Mouse (Mus musculus): ENCODE results near the gene Emg1. TPM values are rescaled to one million over a fixed set of nuclear protein-coding genes. Genes with fewer than 3 reads are reported as not detected.
A peak's percentile ranks its signal among the peaks of the same experiment; 100 is the strongest.

Gene Emg1
- total RNA-seq, 2 experiments from 2014 or later, result 47.4 to 50.9 TPM

- no peak overlapping the region for H3K4me3 ChIP-seq
- TF ChIP-seq CTCF (IDR thresholded peaks at IDR 0.05), result no peak
These were observed 41.6 kb downstream of the Emg1 start for GRCm38 (mm10) chr6:124670281-124670900.

GRCm38 (mm10) chr6:124669234-124669859 lies 42.6 kb downstream of the Emg1 start:
- Histone ChIP-seq H3K4me3 (no peak overlapping the region), H3K27ac (no peak overlapping the region)
- intact Hi-C loops (cut with DNase I), result no loop called here
- DNase-seq (ENCODE audit: extremely low spot score in 1 of 2, low spot score in 2 of 2), result no peak
- no peak for TF ChIP-seq CTCF (IDR thresholded peaks at IDR 0.05)

More at GRCm38 (mm10) chr6:124670281-124670900, 41.6 kb downstream of the Emg1 start:
- no peak overlapping the region for H3K27ac ChIP-seq
- DNase-seq (ENCODE audit: extremely low spot score in 1 of 2, low spot score in 2 of 2), result no peak
- intact Hi-C loops (cut with DNase I), result no loop called here

GRCm38 (mm10) chr6:124665011-124665410 lies 47.0 kb downstream of the Emg1 start:
- Histone ChIP-seq H3K4me3 (no peak overlapping the region), H3K27ac (no peak overlapping the region)
- TF ChIP-seq CTCF (IDR thresholded peaks at IDR 0.05), result no peak
- DNase-seq (ENCODE audit: extremely low spot score in 1 of 2, low spot score in 2 of 2), result no peak
- intact Hi-C loops (cut with DNase I), result no loop called here

GRCm38 (mm10) chr6:124664256-124664655 lies 47.7 kb downstream of the Emg1 start:
- no peak overlapping the region for H3K27ac ChIP-seq

GRCm38 (mm10) chr6:124663424-124663795 lies 48.6 kb downstream of the Emg1 start:
- no peak for TF ChIP-seq CTCF (IDR thresholded peaks at IDR 0.05)
- DNase-seq (ENCODE audit: extremely low spot score in 1 of 2, low spot score in 2 of 2), result no peak
- H3K4me3 ChIP-seq, result peak overlapping the region; percentile 70
- H3K27ac ChIP-seq, result peak overlapping the region; percentile 90
- intact Hi-C loops (cut with DNase I), result loop anchor here (2.0 kb wide), 2 partner anchors 39 to 77 kb away; partner anchors contain the start of gene Grcc10

More at GRCm38 (mm10) chr6:124664256-124664655, 47.7 kb downstream of the Emg1 start:
- no peak for DNase-seq (ENCODE audit: extremely low spot score in 1 of 2, low spot score in 2 of 2)
- no peak for TF ChIP-seq CTCF (IDR thresholded peaks at IDR 0.05)
- intact Hi-C loops (cut with DNase I), result no loop called here
- H3K4me3 ChIP-seq, result no peak overlapping the region

GRCm38 (mm10) chr6:124662477-124663423 lies 49.2 kb downstream of the Emg1 start, which contains the start of gene Lpcat3:
Gene Lpcat3 (plus strand): TSS chr6:124663027.
- intact Hi-C loops (cut with DNase I), result loop anchor here (2.0 kb wide), 2 partner anchors 40 to 78 kb away; partner anchors contain the start of gene Grcc10

GRCm38 (mm10) chr6:124661995-124662394 lies 50.0 kb downstream of the Emg1 start:
- intact Hi-C loops (cut with DNase I), result loop anchor here (2.0 kb wide), 2 partner anchors 41 to 79 kb away; partner anchors contain the start of gene Grcc10
- H3K4me3 ChIP-seq, result peak overlapping the region; percentile 70
- peak overlapping the region; percentile 90 for H3K27ac ChIP-seq
- no peak for TF ChIP-seq CTCF (IDR thresholded peaks at IDR 0.05)
- DNase-seq (ENCODE audit: extremely low spot score in 1 of 2, low spot score in 2 of 2), result no peak

More at GRCm38 (mm10) chr6:124662477-124663423, 49.2 kb downstream of the Emg1 start, which contains the start of gene Lpcat3:
- DNase-seq (ENCODE audit: extremely low spot score in 1 of 2, low spot score in 2 of 2), result peak; percentile 96 to 97
- Histone ChIP-seq H3K27ac (peak within 1 kb of the TSS; percentile 90), H3K4me3 (peak within 1 kb of the TSS; percentile 70)
- TF ChIP-seq CTCF (IDR thresholded peaks at IDR 0.05), result peak; percentile 82

GRCm38 (mm10) chr6:124661156-124661806 lies 50.7 kb downstream of the Emg1 start:
- no peak overlapping the region for H3K4me3 ChIP-seq
- no peak for DNase-seq (ENCODE audit: extremely low spot score in 1 of 2, low spot score in 2 of 2)
- no peak overlapping the region for H3K27ac ChIP-seq
- intact Hi-C loops (cut with DNase I), result no loop called here
- no peak for TF ChIP-seq CTCF (IDR thresholded peaks at IDR 0.05)

GRCm38 (mm10) chr6:124658067-124658466 lies 53.9 kb downstream of the Emg1 start:
- intact Hi-C loops (cut with DNase I), result no loop called here
- DNase-seq (ENCODE audit: extremely low spot score in 1 of 2, low spot score in 2 of 2), result no peak
- H3K4me3 ChIP-seq, result no peak overlapping the region
- TF ChIP-seq CTCF (IDR thresholded peaks at IDR 0.05), result no peak
- no peak overlapping the region for H3K27ac ChIP-seq

GRCm38 (mm10) chr6:124655893-124656292 lies 56.1 kb downstream of the Emg1 start:
- intact Hi-C loops (cut with DNase I), result loop anchor here (2.0 kb wide), 1 partner anchor 53 kb away; no protein-coding TSS in a partner anchor
- Histone ChIP-seq H3K4me3 (no peak overlapping the region), H3K27ac (no peak overlapping the region)
- DNase-seq (ENCODE audit: extremely low spot score in 1 of 2, low spot score in 2 of 2), result no peak
- no peak for TF ChIP-seq CTCF (IDR thresholded peaks at IDR 0.05)

Small RNA genes within 50 kb of the gene (microRNA-seq; reads per million reads assigned to microRNA genes)
- gene Mir141 (1.7 to 3.4 reads per million in 2 experiments), gene Mir200c (19.4 to 22.2 reads per million in 2 experiments)

Other genes with a start within 250 kb of the Emg1 start
- gene Clstn3, start 247.4 kb downstream of the Emg1 start, total RNA-seq (2021), result 100 to 1,000 TPM; 393 to 399 TPM
- under 1 TPM; 0.25 to 0.37 TPM for gene C1rl, start 219.1 kb downstream of the Emg1 start, total RNA-seq (2021)
- gene C1ra, start 199.8 kb downstream of the Emg1 start, total RNA-seq (2021), result 1 to 10 TPM; 1.5 to 1.8 TPM
- 1 to 10 TPM; 1.2 to 1.5 TPM for gene C1s1, start 169.8 kb downstream of the Emg1 start, total RNA-seq (2021)
- under 1 TPM; 0.14 to 0.20 TPM for gene C1rb, start 141.9 kb downstream of the Emg1 start, total RNA-seq (2021)
- under 1 TPM; 0.23 to 0.36 TPM for gene C1s2, start 76.1 kb downstream of the Emg1 start, total RNA-seq (2021)
- 10 to 100 TPM; 20.5 to 21.5 TPM for gene Lpcat3, start 49.2 kb downstream of the Emg1 start, total RNA-seq (2021)
- 100 to 1,000 TPM; 115 to 120 TPM for gene Phb2, start 158 bp upstream of the Emg1 start, total RNA-seq (2021)
- gene Ptpn6, start 26.5 kb upstream of the Emg1 start, total RNA-seq (2021), result 1 to 10 TPM; 3.3 to 4.0 TPM
- 100 to 1,000 TPM; 298 to 309 TPM for gene Grcc10, start 29.2 kb upstream of the Emg1 start, total RNA-seq (2021)
- gene Gm45234, start 43.8 kb upstream of the Emg1 start, total RNA-seq (2021), result not detected
- gene Atn1, start 44.3 kb upstream of the Emg1 start, total RNA-seq (2021), result 100 to 1,000 TPM; 170 to 181 TPM
- 1,000 to 10,000 TPM; 1,064 to 1,067 TPM for gene Eno2, start 57.5 kb upstream of the Emg1 start, total RNA-seq (2021)
- 1 to 10 TPM; 1.6 to 1.9 TPM for gene Lrrc23, start 67.5 kb upstream of the Emg1 start, total RNA-seq (2021)
- gene Spsb2, start 96.5 kb upstream of the Emg1 start, total RNA-seq (2021), result 1 to 10 TPM; 4.4 to 5.4 TPM
- 100 to 1,000 TPM; 734 to 769 TPM for gene Tpi1, start 102.1 kb upstream of the Emg1 start, total RNA-seq (2021)
- 100 to 1,000 TPM; 184 to 190 TPM for gene Usp5, start 117.3 kb upstream of the Emg1 start, total RNA-seq (2021)
- gene Cdca3, start 117.4 kb upstream of the Emg1 start, total RNA-seq (2021), result under 1 TPM; 0.63 to 0.66 TPM
- gene Gnb3, start 128.1 kb upstream of the Emg1 start, total RNA-seq (2021), result not detected
- 10 to 100 TPM; 29.1 to 33.1 TPM for gene P3h3, start 145.6 kb upstream of the Emg1 start, total RNA-seq (2021)
- gene Gpr162, start 151.8 kb upstream of the Emg1 start, total RNA-seq (2021), result 100 to 1,000 TPM; 231 to 248 TPM
- gene Cd4, start 176.0 kb upstream of the Emg1 start, total RNA-seq (2021), result 1 to 10 TPM; 2.0 to 4.6 TPM
- gene Lag3, start 199.5 kb upstream of the Emg1 start, total RNA-seq (2021), result 1 to 10 TPM; 2.1 to 3.1 TPM
- gene Ptms, start 207.9 kb upstream of the Emg1 start, total RNA-seq (2021), result 100 to 1,000 TPM; 845 to 926 TPM
- 100 to 1,000 TPM; 617 to 624 TPM for gene Mlf2, start 219.2 kb upstream of the Emg1 start, total RNA-seq (2021)

All from left cerebral cortex, adult 2 months (tissue).